Mouse (Mus musculus) hindbrain, embryonic 15.5 days (tissue): ENCODE results near the gene Gm13277. TPM values are rescaled to one million over a fixed set of nuclear protein-coding genes. Genes with fewer than 3 reads are reported as not detected.
"Not testable (repeated sequence)": the region's sequence is repeated elsewhere in the genome, so short reads cannot be mapped to it uniquely, and the experiment has no call there.

ENCODE experiments used
- ATAC-seq: fragments of 200-750 bp; cut with Nextera tagmentation; 2 replicates; pipeline ENCODE4 v1.8.0; 2017; ENCODE audit warnings: low read depth, moderate number of reproducible peaks, moderate TSS enrichment; ENCODE audit not compliant: low FRiP score
- H3K27ac ChIP-seq: fragments of 300-500 bp; sonication (generic); replicated peaks from 2 replicates; pipeline ENCODE4 v1.5.1; 2015; ENCODE audit warnings: mild to moderate bottlenecking, inconsistent platforms
- H3K27me3 ChIP-seq: fragments of 300-500 bp; sonication (generic); 2 replicates; pipeline ENCODE4 v1.6.1; 2015; ENCODE audit warnings: control low read depth, inconsistent platforms
- H3K36me3 ChIP-seq: fragments of 300-500 bp; sonication (generic); 2 replicates; pipeline ENCODE4 v1.6.1; 2015; ENCODE audit warnings: control low read depth, inconsistent platforms
- H3K4me1 ChIP-seq: fragments of 300-500 bp; sonication (generic); replicated peaks from 2 replicates; pipeline ENCODE4 v1.6.1; 2015; ENCODE audit warnings: control low read depth, inconsistent platforms
- H3K4me2 ChIP-seq: fragments of 300-500 bp; sonication (generic); 2 replicates; pipeline ENCODE4 v1.6.1; 2015; ENCODE audit warnings: moderate library complexity, mild to moderate bottlenecking, inconsistent platforms
- H3K4me3 ChIP-seq: fragments of 300-500 bp; sonication (generic); 2 replicates; pipeline ENCODE4 v1.5.1; 2015; ENCODE audit warnings: mild to moderate bottlenecking, inconsistent platforms
- H3K9ac ChIP-seq: fragments of 300-500 bp; sonication (generic); 2 replicates; pipeline ENCODE4 v1.6.1; 2015; ENCODE audit warnings: inconsistent platforms
- H3K9me3 ChIP-seq: fragments of 300-500 bp; sonication (generic); 2 replicates; pipeline ENCODE4 v1.6.1; 2016; ENCODE audit warnings: control low read depth, inconsistent platforms
- WGBS: fragments of 180-500 bp; shearing (Covaris S2); methylation state at CpG from one replicate; pipeline ENCODE4 v1.1.7; 2015; 5-methylcytosine and 5-hydroxymethylcytosine counted together
- polyA plus RNA-seq: library from polyadenylated mRNA; unstranded; fragments of >200 nt; fragmentation: Nextera tagmentation; extraction: Ambion mirVana; gene quantifications from 2 replicates; pipeline ENCODE4 v1.2.1, GENCODE M21; 2015

Gm13277 gene
- not detected in 2 replicates for polyA plus RNA-seq

DNA sequence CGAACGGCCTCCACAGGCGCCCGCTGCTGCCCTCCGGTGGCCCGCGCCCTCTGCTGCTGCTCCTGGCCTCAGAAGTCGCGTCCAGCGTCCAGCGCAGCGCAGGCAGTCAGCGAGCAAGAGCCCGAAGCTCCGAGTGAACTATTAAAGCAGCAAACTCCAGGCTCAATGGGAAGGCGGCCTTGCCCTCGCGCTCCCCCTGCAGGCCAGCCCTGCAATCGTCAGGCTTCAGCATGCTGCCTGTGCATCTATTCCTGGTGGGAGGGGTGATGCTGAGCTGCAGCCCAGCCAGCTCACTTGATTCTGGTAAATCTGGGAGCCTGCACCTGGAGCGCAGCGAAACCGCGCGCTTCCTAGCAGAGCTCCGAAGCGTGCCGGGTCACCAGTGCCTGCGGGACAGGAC lies at the start of gene Gm13277:
Gm13277 (plus strand) TSS at position 231 of the 400 bp plus-strand sequence.
- ATAC-seq, H3K4me3 ChIP-seq, H3K27me3 ChIP-seq, H3K9ac ChIP-seq, H3K4me2 ChIP-seq, H3K27ac ChIP-seq, H3K4me1 ChIP-seq, H3K9me3 ChIP-seq, H3K36me3 ChIP-seq: not testable (repeated sequence)
- WGBS = no CpG with 5 or more reads among the region's 28 CpGs

DNA sequence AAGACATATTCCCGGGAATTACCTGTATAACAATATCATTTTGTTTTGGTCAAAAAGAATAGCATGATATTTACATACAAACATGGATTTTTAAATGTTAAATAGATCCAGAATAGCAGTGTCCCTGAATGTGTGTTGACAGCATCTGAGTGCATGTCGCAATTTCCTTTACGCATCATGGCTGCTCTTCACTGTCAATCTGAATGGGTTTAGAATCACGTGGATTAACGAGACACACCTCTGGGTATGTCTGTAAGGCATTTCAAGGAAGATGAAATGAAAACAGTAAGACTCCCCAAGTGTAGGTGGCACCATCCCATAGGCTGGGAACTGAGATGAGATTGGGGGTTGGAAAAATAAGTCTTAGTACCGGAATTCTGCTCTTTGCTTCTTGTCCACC lies 49.4 kb upstream of the Gm13277 start:
- H3K4me2 ChIP-seq = no peak overlapping the region
- ATAC-seq = no peak
- no peaks in the 10 kb centered on the region for H3K9me3 ChIP-seq
- no peaks in the 10 kb centered on the region for H3K4me1 ChIP-seq
- no peak overlapping the region for H3K27ac ChIP-seq
- H3K27me3 ChIP-seq = no peaks in the 10 kb centered on the region
- no peaks in the 10 kb centered on the region for H3K36me3 ChIP-seq
- H3K4me3 ChIP-seq = no peak overlapping the region
- H3K9ac ChIP-seq = no peak overlapping the region
- 93% methylated on average over 6 of the region's 6 CpGs for WGBS

DNA sequence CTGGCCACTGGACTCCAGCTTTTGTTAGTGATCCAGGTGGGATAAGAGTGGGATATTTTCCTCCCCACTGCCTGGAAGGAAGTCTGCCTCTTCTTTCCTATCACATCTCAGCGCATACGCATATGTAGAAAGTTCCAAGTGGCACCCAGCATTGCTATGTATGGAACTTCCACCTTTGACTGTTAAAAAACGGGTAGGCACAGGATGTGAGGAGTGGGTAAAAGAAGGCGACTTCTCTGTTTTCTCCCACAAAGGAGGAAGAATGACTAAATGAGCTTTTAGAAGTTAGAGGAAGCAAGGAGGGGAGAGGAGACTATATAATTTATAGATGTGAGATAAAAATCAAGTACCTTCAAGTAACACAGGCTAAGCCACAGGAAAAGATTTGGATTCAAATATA lies 47.0 kb upstream of the Gm13277 start:
- no peaks in the 10 kb centered on the region for H3K9me3 ChIP-seq
- 94% methylated on average over 4 of the region's 4 CpGs for WGBS
- H3K4me1 ChIP-seq = no peaks in the 10 kb centered on the region
- no peak overlapping the region for H3K4me3 ChIP-seq
- H3K4me2 ChIP-seq = no peak overlapping the region
- H3K27ac ChIP-seq = no peak overlapping the region
- H3K36me3 ChIP-seq = no peaks in the 10 kb centered on the region
- H3K9ac ChIP-seq = no peak overlapping the region
- no peaks in the 10 kb centered on the region for H3K27me3 ChIP-seq
- no peak for ATAC-seq

DNA sequence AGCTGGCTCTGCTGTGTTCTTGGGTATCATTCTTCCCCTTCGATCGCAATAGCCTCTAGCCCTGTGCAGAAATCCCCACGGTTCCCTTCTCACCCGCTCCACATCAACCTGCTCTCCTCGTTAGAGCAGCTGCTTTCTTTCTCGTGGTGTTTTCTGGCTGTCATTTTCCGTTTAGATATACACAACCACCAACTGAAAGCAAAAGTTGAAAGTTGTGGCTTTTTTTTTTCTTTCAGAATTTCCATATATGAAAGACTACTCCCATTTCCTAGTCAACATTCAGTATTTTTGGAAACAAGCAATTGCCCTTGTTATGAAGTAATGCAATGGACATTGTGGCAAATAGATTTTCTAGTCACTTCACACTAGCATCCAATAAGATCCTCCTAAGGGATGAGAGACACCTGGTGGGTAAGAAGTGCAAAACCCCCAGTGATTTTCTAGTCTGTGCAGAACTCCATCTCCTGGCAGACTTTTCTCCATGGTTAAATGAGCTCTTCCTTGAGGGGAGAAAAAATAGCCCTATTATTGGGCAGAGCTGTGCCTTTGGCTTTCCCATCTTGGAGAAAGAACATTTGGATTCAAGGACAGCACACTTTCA lies 45.6 kb upstream of the Gm13277 start:
- H3K27me3 ChIP-seq = no peaks in the 10 kb centered on the region
- no peak overlapping the region for H3K4me3 ChIP-seq
- H3K9me3 ChIP-seq = no peaks in the 10 kb centered on the region
- WGBS = 81% methylated on average over 7 of the region's 7 CpGs
- no peaks in the 10 kb centered on the region for H3K36me3 ChIP-seq
- no peaks in the 10 kb centered on the region for H3K4me1 ChIP-seq
- H3K4me2 ChIP-seq = no peak overlapping the region
- ATAC-seq = no peak
- H3K27ac ChIP-seq = no peak overlapping the region
- no peak overlapping the region for H3K9ac ChIP-seq

DNA sequence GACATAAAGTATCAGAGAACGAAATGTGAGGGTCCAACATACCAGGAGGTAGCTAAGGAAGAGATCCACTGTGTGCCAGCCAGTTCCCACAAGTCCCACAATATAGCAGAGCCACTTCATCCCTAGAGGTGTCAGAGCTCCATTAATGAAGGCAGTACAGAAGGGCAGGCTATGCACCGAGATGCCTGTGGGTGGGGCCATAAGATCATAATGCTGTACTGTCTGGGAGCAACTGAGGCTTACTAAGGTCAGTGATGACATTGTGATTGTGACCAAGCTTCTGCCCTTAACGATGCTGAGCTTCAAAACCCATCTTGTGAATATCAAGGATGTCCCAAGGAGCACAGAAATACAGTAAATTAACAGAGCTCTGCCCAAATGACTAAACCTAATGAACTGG lies 44.2 kb upstream of the Gm13277 start:
- no peak for ATAC-seq
- Histone ChIP-seq H3K27me3 (no peaks in the 10 kb centered on the region), H3K4me3 (no peak overlapping the region), H3K9me3 (no peaks in the 10 kb centered on the region), H3K27ac (no peak overlapping the region), H3K36me3 (no peaks in the 10 kb centered on the region), H3K4me2 (no peak overlapping the region), H3K4me1 (no peaks in the 10 kb centered on the region), H3K9ac (no peak overlapping the region)
- WGBS = 72% methylated on average over 3 of the region's 3 CpGs

DNA sequence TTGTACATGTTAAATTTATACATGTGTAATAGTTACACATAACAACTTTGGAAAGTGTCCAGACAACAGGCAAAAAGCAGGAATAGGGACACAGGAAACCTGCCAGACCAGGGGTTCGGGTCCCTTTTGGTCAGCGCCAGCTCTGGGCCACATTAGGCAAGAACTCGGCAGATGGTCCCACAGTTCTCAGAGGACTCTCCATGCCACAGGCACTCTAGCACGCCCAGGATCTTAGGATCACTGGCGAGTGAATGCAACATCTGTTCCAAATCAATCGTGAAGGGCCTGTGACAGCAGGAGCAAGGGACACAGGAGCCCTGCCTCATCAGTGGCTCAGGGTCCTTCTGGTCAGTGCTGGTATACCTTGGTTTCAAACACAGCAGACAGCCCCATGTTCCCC lies 38.5 kb upstream of the Gm13277 start:
- ATAC-seq = no peak
- no peak overlapping the region for H3K9ac ChIP-seq
- H3K9me3 ChIP-seq = no peaks in the 10 kb centered on the region
- no peaks in the 10 kb centered on the region for H3K36me3 ChIP-seq
- H3K4me2 ChIP-seq = no peak overlapping the region
- no peak overlapping the region for H3K27ac ChIP-seq
- no peaks in the 10 kb centered on the region for H3K27me3 ChIP-seq
- 60% methylated on average over 6 of the region's 6 CpGs for WGBS
- H3K4me3 ChIP-seq = no peak overlapping the region
- H3K4me1 ChIP-seq = no peaks in the 10 kb centered on the region

DNA sequence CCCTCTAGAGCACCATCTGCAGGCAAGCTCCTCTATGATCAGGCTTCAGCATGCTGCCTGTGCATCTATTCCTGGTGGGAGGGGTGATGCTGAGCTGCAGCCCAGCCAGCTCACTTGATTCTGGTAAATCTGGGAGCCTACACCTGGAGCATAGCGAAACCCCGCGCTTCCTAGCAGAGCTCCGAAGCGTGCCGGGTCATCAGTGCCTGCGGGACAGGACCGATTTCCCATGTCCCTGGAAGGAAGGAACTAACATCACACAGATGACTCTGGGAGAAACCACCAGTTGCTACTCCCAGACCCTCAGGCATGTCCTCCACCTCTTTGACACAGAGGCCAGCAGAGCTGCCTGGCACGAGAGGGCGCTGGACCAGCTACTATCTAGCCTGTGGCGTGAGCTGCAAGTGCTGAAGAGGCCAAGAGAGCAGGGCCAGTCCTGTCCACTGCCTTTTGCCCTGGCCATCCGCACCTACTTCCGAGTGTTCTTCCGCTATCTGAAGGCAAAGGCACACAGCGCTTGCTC lies 33.6 kb upstream of the Gm13277 start, which contains the start of gene Gm13271:
Gm13271 (plus strand) TSS at position 51 of the 523 bp plus-strand sequence.
- not testable (repeated sequence) for H3K9ac ChIP-seq

DNA sequence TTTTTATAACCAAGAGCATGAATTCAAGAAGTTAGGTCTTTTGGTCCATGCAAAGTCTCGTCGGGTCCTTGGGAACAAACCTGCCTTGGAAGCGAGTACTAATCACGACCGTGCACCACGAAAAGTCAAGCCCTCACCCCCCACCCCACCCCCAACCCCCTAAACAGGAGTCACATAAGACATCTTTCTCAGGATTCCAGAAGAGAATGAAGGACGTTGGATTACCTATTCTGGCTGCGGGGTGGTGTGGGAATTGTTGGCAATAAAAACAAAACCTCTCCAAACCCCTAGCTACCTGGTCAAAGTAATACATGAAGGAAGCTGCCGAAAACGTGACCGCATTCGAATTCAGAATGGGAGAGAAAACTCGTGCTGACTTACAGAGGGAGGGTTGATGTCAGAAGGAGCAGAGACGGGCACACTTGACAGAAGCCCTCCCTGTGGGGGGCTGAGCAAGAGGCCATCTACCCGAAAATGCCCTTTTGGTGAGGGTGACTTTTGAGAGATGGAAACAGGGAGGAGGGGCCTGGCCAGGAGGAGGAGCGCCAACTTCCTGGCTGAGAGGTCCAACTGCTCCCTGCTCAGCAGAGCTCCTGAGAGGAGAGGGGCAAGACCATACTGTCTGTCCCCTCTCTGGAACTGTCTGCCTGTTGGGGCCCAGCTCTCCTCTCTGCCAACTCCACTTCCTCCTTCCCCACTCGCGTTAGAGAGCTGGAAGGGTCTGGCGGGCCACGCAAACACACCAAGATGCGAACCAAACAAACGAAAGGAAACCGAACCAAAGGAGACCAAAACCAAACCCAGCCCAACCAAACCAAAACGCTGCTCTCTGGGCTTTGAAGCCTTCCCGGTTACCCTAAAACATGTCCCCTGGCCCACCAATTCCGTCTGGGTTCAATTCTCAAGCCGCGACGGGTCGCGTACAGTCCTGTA lies 31.6 kb upstream of the Gm13277 start:
- peak overlapping the region; percentile 49 for H3K9ac ChIP-seq
- H3K36me3 ChIP-seq, H3K4me1 ChIP-seq, H3K27me3 ChIP-seq, H3K9me3 ChIP-seq, ATAC-seq: not testable (repeated sequence)
- 13% methylated on average over 29 of the region's 31 CpGs for WGBS
- peak overlapping the region; percentile 82 for H3K27ac ChIP-seq
- peak overlapping the region; percentile 49 for H3K4me3 ChIP-seq
- peak overlapping the region; percentile 90 for H3K4me2 ChIP-seq

More for the DNA sequence above, 33.6 kb upstream of the Gm13277 start, which contains the start of gene Gm13271:
- ATAC-seq, H3K27ac ChIP-seq, H3K4me1 ChIP-seq, H3K9me3 ChIP-seq, H3K4me2 ChIP-seq, H3K36me3 ChIP-seq, H3K27me3 ChIP-seq, H3K4me3 ChIP-seq: not testable (repeated sequence)
- 83% methylated on average over 15 of the region's 15 CpGs for WGBS

DNA sequence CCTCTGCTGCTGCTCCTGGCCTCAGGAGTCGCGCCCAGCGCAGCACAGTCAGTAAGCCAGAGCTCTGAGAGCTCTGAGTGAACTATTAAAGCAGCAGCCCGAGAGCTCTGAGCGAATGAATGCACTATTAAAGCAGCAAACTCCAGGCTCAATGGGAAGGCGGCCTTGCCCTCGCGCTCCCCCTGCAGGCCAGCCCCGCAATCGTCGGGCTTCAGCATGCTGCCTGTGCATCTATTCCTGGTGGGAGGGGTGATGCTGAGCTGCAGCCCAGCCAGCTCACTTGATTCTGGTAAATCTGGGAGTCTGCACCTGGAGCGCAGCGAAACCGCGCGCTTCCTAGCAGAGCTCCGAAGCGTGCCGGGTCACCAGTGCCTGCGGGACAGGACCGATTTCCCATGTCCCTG lies 30.8 kb upstream of the Gm13277 start:
- 0% methylated on average over 19 of the region's 21 CpGs for WGBS

DNA sequence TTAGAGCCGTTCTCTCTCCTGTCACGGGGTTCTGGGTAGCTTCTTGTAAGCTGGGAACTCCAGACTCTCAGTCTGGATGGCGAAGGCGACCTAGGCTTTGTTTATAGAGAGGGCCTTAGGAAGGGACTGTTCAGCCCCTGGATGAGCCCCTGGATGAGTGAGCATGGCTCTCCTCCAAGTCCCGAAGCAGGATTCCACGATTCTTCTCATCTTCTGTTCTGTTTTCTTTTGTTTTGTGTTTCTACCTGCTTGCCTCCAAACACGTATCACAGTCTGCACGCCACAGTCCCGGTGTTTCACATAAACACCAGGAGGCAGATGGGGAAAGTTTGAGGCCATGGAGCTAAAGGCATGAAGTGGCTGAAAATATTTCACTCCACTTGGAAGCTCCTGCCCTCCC lies 29.7 kb upstream of the Gm13277 start:
- H3K27me3 ChIP-seq, H3K36me3 ChIP-seq, H3K27ac ChIP-seq, H3K4me1 ChIP-seq, H3K4me3 ChIP-seq, H3K4me2 ChIP-seq, ATAC-seq, H3K9ac ChIP-seq, H3K9me3 ChIP-seq: not testable (repeated sequence)
- 90% methylated on average over 9 of the region's 9 CpGs for WGBS

More for the DNA sequence above, 30.8 kb upstream of the Gm13277 start:
- H3K36me3 ChIP-seq, H3K27me3 ChIP-seq, H3K9me3 ChIP-seq, H3K4me1 ChIP-seq: not testable (repeated sequence)
- H3K9ac ChIP-seq = peak overlapping the region; percentile 49
- H3K4me2 ChIP-seq = peak overlapping the region; percentile 90
- H3K4me3 ChIP-seq = peak overlapping the region; percentile 49
- ATAC-seq = peak; percentile 100
- H3K27ac ChIP-seq = peak overlapping the region; percentile 82

DNA sequence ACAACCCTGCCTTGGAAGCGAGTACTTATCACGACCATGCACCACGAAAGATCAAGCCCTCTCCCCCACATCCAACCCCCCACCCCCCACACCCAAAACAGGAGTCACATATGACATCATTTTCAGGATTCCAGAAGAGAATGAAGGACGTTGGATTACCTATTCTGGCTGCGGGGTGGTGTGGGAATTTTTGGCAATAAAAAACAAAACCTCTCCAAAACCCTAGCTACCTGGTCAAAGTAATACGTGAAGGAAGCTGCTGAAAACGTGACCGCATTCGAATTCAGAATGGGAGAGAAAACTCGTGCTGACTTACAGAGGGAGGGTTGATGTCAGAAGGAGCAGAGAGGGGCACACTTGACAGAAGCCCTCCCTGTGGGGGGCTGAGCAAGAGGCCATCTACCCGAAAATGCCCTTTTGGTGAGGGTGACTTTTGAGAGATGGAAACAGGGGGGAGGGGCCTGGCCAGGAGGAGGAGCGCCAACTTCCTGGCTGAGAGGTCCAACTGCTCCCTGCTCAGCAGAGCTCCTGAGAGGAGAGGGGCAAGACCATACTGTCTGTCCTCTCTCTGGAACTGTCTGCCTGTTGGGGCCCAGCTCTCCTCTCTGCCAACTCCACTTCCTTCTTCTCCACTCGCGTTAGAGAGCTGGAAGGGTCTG lies 28.7 kb upstream of the Gm13277 start, which contains the start of gene Gm13283:
Gm13283 (plus strand) TSS at position 510 of the 659 bp plus-strand sequence.
- H3K4me2 ChIP-seq = peak within 1 kb of the TSS; percentile 65
- WGBS = 21% methylated on average over 9 of the region's 14 CpGs
- not testable (repeated sequence) for H3K36me3 ChIP-seq, H3K27me3 ChIP-seq, H3K4me1 ChIP-seq, H3K27ac ChIP-seq, H3K9ac ChIP-seq, H3K9me3 ChIP-seq, ATAC-seq
- peak within 1 kb of the TSS; percentile 34 for H3K4me3 ChIP-seq

DNA sequence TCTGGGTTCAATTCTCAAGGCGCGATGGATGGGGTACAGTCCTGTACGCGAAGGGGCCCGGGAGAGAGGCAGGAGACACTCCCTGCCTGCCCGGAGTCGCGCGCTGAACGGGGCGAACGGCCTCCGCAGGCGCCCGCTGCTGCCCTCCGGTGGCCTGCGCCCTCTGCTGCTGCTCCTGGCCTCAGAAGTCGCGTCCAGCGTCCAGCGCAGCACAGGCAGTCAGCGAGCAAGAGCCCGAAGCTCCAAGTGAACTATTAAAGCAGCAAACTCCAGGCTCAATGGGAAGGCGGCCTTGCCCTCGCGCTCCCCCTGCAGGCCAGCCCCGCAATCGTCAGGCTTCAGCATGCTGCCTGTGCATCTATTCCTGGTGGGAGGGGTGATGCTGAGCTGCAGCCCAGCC lies 28.0 kb upstream of the Gm13277 start:
- H3K36me3 ChIP-seq, H3K9ac ChIP-seq, ATAC-seq, H3K9me3 ChIP-seq, H3K27ac ChIP-seq, H3K4me1 ChIP-seq, H3K27me3 ChIP-seq: not testable (repeated sequence)
- under 1% methylated on average over 24 of the region's 28 CpGs for WGBS
- H3K4me3 ChIP-seq = peak overlapping the region; percentile 34
- peak overlapping the region; percentile 65 for H3K4me2 ChIP-seq
